Mouse (Mus musculus): ENCODE measurements at regions not wholly inside any gene's neighbourhood (a gene's known extent, or its start where the extent isn't known, plus 50 kb on each side); places are given as distances from the start of the nearest gene placed in this dataset.
A peak's percentile ranks its signal among the peaks of the same experiment; 100 is the strongest.

GRCm38 (mm10) chr6:120614526-120614925, 51.6 kb upstream of the Cecr2 start:
- H3K4me2 ChIP-seq: no peak overlapping the region
- no peaks in the 10 kb centered on the region for H3K36me3 ChIP-seq (ENCODE audit: insufficient read depth)
- H3K27ac ChIP-seq (ENCODE audit: low read depth): no peak overlapping the region
- H3K27me3 ChIP-seq (ENCODE audit: insufficient read depth, low read length): no peaks in the 10 kb centered on the region
- DNase-seq: no peak
- 91% methylated on average over 3 of the region's 3 CpGs for WGBS
- no peak for TF ChIP-seq CTCF (IDR thresholded peaks at IDR 0.05; ENCODE audit: low read depth)
- no peaks in the 10 kb centered on the region for H3K4me1 ChIP-seq (ENCODE audit: insufficient read depth)
- no peaks in the 10 kb centered on the region for H3K9me3 ChIP-seq (ENCODE audit: low read depth, low read length)
- ATAC-seq (ENCODE audit: insufficient read depth): no peak
- no peak overlapping the region for H3K4me3 ChIP-seq (ENCODE audit: low read depth, low read length)
- no peak overlapping the region for H3K9ac ChIP-seq

GRCm38 (mm10) chr6:120612346-120612745, 53.8 kb upstream of the Cecr2 start:
- H3K36me3 ChIP-seq (ENCODE audit: insufficient read depth): no peaks in the 10 kb centered on the region
- no peak overlapping the region for H3K4me3 ChIP-seq (ENCODE audit: low read depth, low read length)
- no peak for TF ChIP-seq CTCF (IDR thresholded peaks at IDR 0.05; ENCODE audit: low read depth)
- no peak for DNase-seq
- 0 out of 2 replicates have a peak, but pooled peaks cover 2% of the 10 kb centered on the region for H3K4me1 ChIP-seq (ENCODE audit: insufficient read depth)
- no peak for ATAC-seq (ENCODE audit: insufficient read depth)
- H3K9me3 ChIP-seq (ENCODE audit: low read depth, low read length): no peaks in the 10 kb centered on the region
- no peak overlapping the region for H3K4me2 ChIP-seq
- H3K27ac ChIP-seq (ENCODE audit: low read depth): no peak overlapping the region
- 47% methylated on average over 7 of the region's 7 CpGs for WGBS
- H3K27me3 ChIP-seq (ENCODE audit: insufficient read depth, low read length): no peaks in the 10 kb centered on the region
- no peak overlapping the region for H3K9ac ChIP-seq

- Histone ChIP-seq H3K4me3 (ENCODE audit: low read depth, low read length) (no peak overlapping the region), H3K4me1 (ENCODE audit: insufficient read depth) (0 out of 2 replicates have a peak, but pooled peaks cover 2% of the 10 kb centered on the region), H3K27ac (ENCODE audit: low read depth) (no peak overlapping the region), H3K27me3 (ENCODE audit: insufficient read depth, low read length) (no peaks in the 10 kb centered on the region), H3K36me3 (ENCODE audit: insufficient read depth) (no peaks in the 10 kb centered on the region), H3K4me2 (no peak overlapping the region), H3K9me3 (ENCODE audit: low read depth, low read length) (no peaks in the 10 kb centered on the region), H3K9ac (no peak overlapping the region)
- WGBS: 81% methylated on average over 4 of the region's 4 CpGs
- ATAC-seq (ENCODE audit: insufficient read depth) (no peak), DNase-seq (no peak)
- no peak for TF ChIP-seq CTCF (IDR thresholded peaks at IDR 0.05; ENCODE audit: low read depth)
Observed at GRCm38 (mm10) chr6:120609858-120610257, 56.3 kb upstream of the Cecr2 start.

GRCm38 (mm10) chr6:120605471-120605870, 60.7 kb upstream of the Cecr2 start:
- no peaks in the 10 kb centered on the region for H3K36me3 ChIP-seq (ENCODE audit: insufficient read depth)
- H3K4me3 ChIP-seq (ENCODE audit: low read depth, low read length): no peak overlapping the region
- H3K27ac ChIP-seq (ENCODE audit: low read depth): no peak overlapping the region
- DNase-seq: no peak
- H3K27me3 ChIP-seq (ENCODE audit: insufficient read depth, low read length): no peaks in the 10 kb centered on the region
- H3K4me1 ChIP-seq (ENCODE audit: insufficient read depth): 0 out of 2 replicates have a peak, but pooled peaks cover 2% of the 10 kb centered on the region
- WGBS: 91% methylated on average over 2 of the region's 2 CpGs
- no peaks in the 10 kb centered on the region for H3K9me3 ChIP-seq (ENCODE audit: low read depth, low read length)
- H3K4me2 ChIP-seq: no peak overlapping the region
- no peak overlapping the region for H3K9ac ChIP-seq
- ATAC-seq (ENCODE audit: insufficient read depth): peak; percentile 56; the same call in 1 of the 2 replicates
- TF ChIP-seq CTCF (IDR thresholded peaks at IDR 0.05; ENCODE audit: low read depth): no peak

GRCm38 (mm10) chr6:120604020-120604958, 61.9 kb upstream of the Cecr2 start:
- no peak for DNase-seq
- Histone ChIP-seq H3K9ac (no peak overlapping the region), H3K4me3 (ENCODE audit: low read depth, low read length) (no peak overlapping the region), H3K36me3 (ENCODE audit: insufficient read depth) (no peaks in the 10 kb centered on the region), H3K4me2 (no peak overlapping the region), H3K27me3 (ENCODE audit: insufficient read depth, low read length) (no peaks in the 10 kb centered on the region), H3K27ac (ENCODE audit: low read depth) (peak overlapping the region; percentile 8; the same call in 1 of the 2 replicates), H3K4me1 (ENCODE audit: insufficient read depth) (0 out of 2 replicates have a peak, but pooled peaks cover under 1% of the 10 kb centered on the region), H3K9me3 (ENCODE audit: low read depth, low read length) (no peaks in the 10 kb centered on the region)
- TF ChIP-seq CTCF (IDR thresholded peaks at IDR 0.05; ENCODE audit: low read depth): no peak
- 27% methylated on average over 6 of the region's 6 CpGs for WGBS
- ATAC-seq (ENCODE audit: insufficient read depth): peak; percentile 62

GRCm38 (mm10) chr6:120603454-120603853, 62.7 kb upstream of the Cecr2 start:
- Histone ChIP-seq H3K27me3 (ENCODE audit: insufficient read depth, low read length) (no peaks in the 10 kb centered on the region), H3K4me2 (no peak overlapping the region), H3K4me3 (ENCODE audit: low read depth, low read length) (no peak overlapping the region), H3K36me3 (ENCODE audit: insufficient read depth) (no peaks in the 10 kb centered on the region), H3K9ac (no peak overlapping the region), H3K27ac (ENCODE audit: low read depth) (no peak overlapping the region), H3K9me3 (ENCODE audit: low read depth, low read length) (no peaks in the 10 kb centered on the region), H3K4me1 (ENCODE audit: insufficient read depth) (no peaks in the 10 kb centered on the region)
- 50% methylated on average over 2 of the region's 2 CpGs for WGBS
- no peak for ATAC-seq (ENCODE audit: insufficient read depth)
- peak; percentile 54 for TF ChIP-seq CTCF (IDR thresholded peaks at IDR 0.05; ENCODE audit: low read depth)
- peak; percentile 52 for DNase-seq

GRCm38 (mm10) chr6:120600376-120600775, 65.8 kb upstream of the Cecr2 start:
- Histone ChIP-seq H3K36me3 (ENCODE audit: insufficient read depth) (no peaks in the 10 kb centered on the region), H3K4me2 (no peak overlapping the region), H3K4me1 (ENCODE audit: insufficient read depth) (no peaks in the 10 kb centered on the region), H3K27me3 (ENCODE audit: insufficient read depth, low read length) (no peaks in the 10 kb centered on the region), H3K9me3 (ENCODE audit: low read depth, low read length) (no peaks in the 10 kb centered on the region), H3K4me3 (ENCODE audit: low read depth, low read length) (no peak overlapping the region), H3K9ac (no peak overlapping the region), H3K27ac (ENCODE audit: low read depth) (no peak overlapping the region)
- no peak for TF ChIP-seq CTCF (IDR thresholded peaks at IDR 0.05; ENCODE audit: low read depth)
- 69% methylated on average over 2 of the region's 2 CpGs for WGBS
- DNase-seq: no peak
- ATAC-seq (ENCODE audit: insufficient read depth): no peak

Data from lung, embryonic 14.5 days (tissue).